Mouse (Mus musculus): ENCODE measurements at regions not wholly inside any gene's neighbourhood (a gene's known extent, or its start where the extent isn't known, plus 50 kb on each side); places are given as distances from the start of the nearest gene placed in this dataset.

GRCm38 (mm10) chr3:41857446-41857845 is 115.0 kb downstream of the D3Ertd751e start:
- no peak for DNase-seq (ENCODE audit: low read depth)

GRCm38 (mm10) chr3:41862674-41863073 is 120.3 kb downstream of the D3Ertd751e start:
- no peak for DNase-seq (ENCODE audit: low read depth)

GRCm38 (mm10) chr3:41908952-41909351 is 166.5 kb downstream of the D3Ertd751e start:
- DNase-seq (ENCODE audit: low read depth): no peak

GRCm38 (mm10) chr3:41913190-41913589 is 170.8 kb downstream of the D3Ertd751e start:
- DNase-seq (ENCODE audit: low read depth): no peak

GRCm38 (mm10) chr3:41939843-41940242 is 197.4 kb downstream of the D3Ertd751e start:
- DNase-seq (ENCODE audit: low read depth): no peak

GRCm38 (mm10) chr3:41942964-41943363 is 200.6 kb downstream of the D3Ertd751e start:
- no peak for DNase-seq (ENCODE audit: low read depth)

GRCm38 (mm10) chr3:41949404-41949803 is 207.0 kb downstream of the D3Ertd751e start:
- DNase-seq (ENCODE audit: low read depth): no peak

GRCm38 (mm10) chr3:41957385-41957784 is 215.0 kb downstream of the D3Ertd751e start:
- no peak for DNase-seq (ENCODE audit: low read depth)

- no peak for DNase-seq (ENCODE audit: low read depth)
Observed at GRCm38 (mm10) chr3:41960209-41960608, 217.8 kb downstream of the D3Ertd751e start.

- DNase-seq (ENCODE audit: low read depth): no peak
Observed at GRCm38 (mm10) chr3:41962923-41963322, 220.5 kb downstream of the D3Ertd751e start.

GRCm38 (mm10) chr3:42006672-42007265 is 264.4 kb downstream of the D3Ertd751e start:
- no peak for DNase-seq (ENCODE audit: low read depth)

- DNase-seq (ENCODE audit: low read depth): no peak
Observed at GRCm38 (mm10) chr3:42023187-42023586, 280.8 kb downstream of the D3Ertd751e start.

- DNase-seq (ENCODE audit: low read depth): no peak
Observed at GRCm38 (mm10) chr3:42039632-42040031, 297.2 kb downstream of the D3Ertd751e start.

GRCm38 (mm10) chr3:42040270-42040812 is 297.9 kb downstream of the D3Ertd751e start:
- no peak for DNase-seq (ENCODE audit: low read depth)

GRCm38 (mm10) chr3:42040959-42041358 is 298.5 kb downstream of the D3Ertd751e start:
- DNase-seq (ENCODE audit: low read depth): no peak

- DNase-seq (ENCODE audit: low read depth): no peak
Observed at GRCm38 (mm10) chr3:42057286-42057868, 315.0 kb downstream of the D3Ertd751e start.

GRCm38 (mm10) chr3:42065093-42065935 is 322.9 kb downstream of the D3Ertd751e start:
- no peak for DNase-seq (ENCODE audit: low read depth)

- no peak for DNase-seq (ENCODE audit: low read depth)
Observed at GRCm38 (mm10) chr3:42065962-42066361, 323.6 kb downstream of the D3Ertd751e start.

GRCm38 (mm10) chr3:42067036-42067435 is 324.6 kb downstream of the D3Ertd751e start:
- no peak for DNase-seq (ENCODE audit: low read depth)

GRCm38 (mm10) chr3:42074532-42075287 is 332.3 kb downstream of the D3Ertd751e start:
- peak; percentile 17 for DNase-seq (ENCODE audit: low read depth)

- peak; percentile 7 for DNase-seq (ENCODE audit: low read depth)
Observed at GRCm38 (mm10) chr3:42110976-42111847, 368.8 kb downstream of the D3Ertd751e start.
